Mouse (Mus musculus): ENCODE measurements around the gene Apobec2. TPM values are rescaled to one million over a fixed set of nuclear protein-coding genes. Genes with fewer than 3 reads are reported as not detected.

Gene Apobec2
- polyA plus RNA-seq, 1 experiment from 2014 or later: 2.4 TPM

DNA sequence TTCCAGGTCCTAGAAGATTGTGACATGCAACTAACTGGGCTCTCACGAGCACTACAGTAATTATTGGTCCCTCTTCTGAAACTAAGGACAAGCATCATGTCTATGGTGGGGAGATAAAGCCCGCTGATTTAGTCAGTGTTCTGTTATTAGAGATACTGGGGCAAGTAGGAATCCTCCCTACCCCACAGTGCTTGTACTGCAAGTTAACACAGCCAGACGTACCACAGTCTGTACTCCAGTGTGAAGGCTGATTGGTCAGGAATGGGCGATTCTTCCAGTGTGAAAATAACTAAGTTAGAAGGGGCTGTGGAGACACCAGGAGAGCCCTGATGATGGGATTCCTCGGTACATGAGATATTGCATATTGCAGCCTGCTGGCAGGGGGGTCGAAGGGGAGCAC, 15.2 kb downstream of the Apobec2 start:
- no peaks in the 10 kb centered on the region for H3K4me1 ChIP-seq
- no peaks in the 10 kb centered on the region for H3K27me3 ChIP-seq (replicated peaks)
- H3K9ac ChIP-seq: no peak overlapping the region
- WGBS: 94% methylated on average over 6 of the region's 6 CpGs
- H3K27ac ChIP-seq: no peak overlapping the region
- no peak for ATAC-seq (ENCODE audit: low FRiP score, low read depth)
- H3K36me3 ChIP-seq: peaks cover 23% of the 10 kb centered on the region
- no peak overlapping the region for H3K4me3 ChIP-seq
- no peak overlapping the region for H3K4me2 ChIP-seq (replicated peaks)
- H3K9me3 ChIP-seq: no peaks in the 10 kb centered on the region

DNA sequence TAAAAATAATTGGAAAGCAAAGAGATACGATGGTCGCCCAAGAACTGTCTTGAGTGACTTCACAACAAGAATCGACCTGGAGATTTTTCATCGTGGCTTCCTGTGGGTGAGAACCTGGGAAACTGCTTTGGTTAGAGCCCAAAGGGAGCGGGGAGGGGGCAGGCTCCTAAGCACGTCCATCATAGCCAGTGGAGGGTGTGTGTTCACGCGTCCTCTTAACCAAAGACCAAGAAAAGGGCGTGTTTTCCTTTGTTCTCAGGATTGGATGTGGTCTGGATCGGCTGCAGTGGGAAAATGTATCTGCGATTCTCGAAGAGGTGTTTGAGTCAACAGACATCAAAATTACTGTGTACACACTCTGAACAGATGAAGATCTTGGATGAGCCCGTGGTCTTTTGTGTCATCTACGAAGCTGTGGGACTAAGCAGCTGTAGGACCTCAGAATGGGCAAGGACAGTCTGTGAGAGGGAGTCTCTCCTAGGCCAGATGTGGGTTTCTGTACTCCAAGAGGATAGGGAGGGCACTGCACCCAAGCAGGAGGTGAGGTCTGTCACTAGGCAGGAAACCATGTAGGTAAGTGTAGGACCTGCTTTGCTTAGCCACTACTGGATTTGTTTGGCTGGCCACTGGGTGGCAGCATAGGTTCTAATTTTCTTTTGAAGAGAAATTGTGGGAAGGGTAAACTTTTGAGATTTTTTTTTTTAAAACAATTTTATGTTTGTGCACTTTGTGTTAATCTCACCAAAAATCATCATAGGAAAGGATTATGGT, 16.1 kb downstream of the Apobec2 start:
- Histone ChIP-seq H3K9ac (no peak overlapping the region), H3K9me3 (no peaks in the 10 kb centered on the region), H3K36me3 (peaks cover 23% of the 10 kb centered on the region), H3K27me3 (replicated peaks) (no peaks in the 10 kb centered on the region), H3K4me2 (replicated peaks) (no peak overlapping the region), H3K27ac (no peak overlapping the region), H3K4me3 (no peak overlapping the region), H3K4me1 (no peaks in the 10 kb centered on the region)
- ATAC-seq (ENCODE audit: low FRiP score, low read depth): peak; percentile 37; the same call in 1 of the 2 replicates
- 91% methylated on average over 14 of the region's 14 CpGs for WGBS

DNA sequence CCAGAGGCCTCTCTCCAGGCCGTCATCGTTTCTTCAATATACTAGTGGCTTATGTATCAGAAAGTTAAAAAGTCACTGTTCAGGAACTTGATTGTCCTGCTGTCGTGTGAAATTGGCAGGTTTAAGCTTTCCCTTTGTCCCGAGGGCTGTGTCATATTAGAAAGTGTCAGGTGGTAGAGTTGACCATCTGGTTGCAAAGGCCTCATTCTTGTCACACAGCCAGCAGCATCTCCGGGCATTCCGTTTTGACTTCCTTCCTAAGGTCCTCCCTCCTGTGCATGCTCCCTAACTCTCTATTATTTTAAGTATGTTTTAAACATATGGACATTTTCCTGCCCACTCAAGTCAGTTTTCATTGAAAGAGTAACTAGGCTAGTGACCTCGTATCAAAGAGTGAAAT, 16.7 kb downstream of the Apobec2 start:
- no peak overlapping the region for H3K27ac ChIP-seq
- H3K4me2 ChIP-seq (replicated peaks): no peak overlapping the region
- ATAC-seq (ENCODE audit: low FRiP score, low read depth): no peak
- H3K4me1 ChIP-seq: peaks cover 5% of the 10 kb centered on the region
- no peaks in the 10 kb centered on the region for H3K9me3 ChIP-seq
- no peaks in the 10 kb centered on the region for H3K27me3 ChIP-seq (replicated peaks)
- no peak overlapping the region for H3K4me3 ChIP-seq
- no peak overlapping the region for H3K9ac ChIP-seq
- H3K36me3 ChIP-seq: peaks cover 23% of the 10 kb centered on the region
- WGBS: 81% methylated on average over 7 of the region's 7 CpGs

DNA sequence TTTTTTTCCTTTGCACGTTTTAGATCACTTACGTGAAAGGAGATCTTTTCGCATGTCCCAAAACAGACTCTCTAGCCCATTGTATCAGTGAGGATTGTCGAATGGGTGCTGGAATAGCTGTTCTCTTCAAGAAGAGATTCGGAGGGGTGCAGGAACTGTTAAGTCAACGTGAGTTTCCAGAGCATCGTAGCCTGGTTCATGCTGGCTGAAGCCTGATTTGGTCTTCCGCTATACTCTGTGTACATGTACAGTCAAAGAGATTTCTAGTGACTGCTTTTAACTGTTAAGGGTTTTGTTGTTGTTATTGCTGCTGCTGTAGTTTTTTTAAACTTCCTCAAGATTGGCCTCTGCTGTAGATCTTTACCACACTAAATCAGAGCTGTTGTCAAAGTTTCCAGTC, 21.5 kb downstream of the Apobec2 start:
- Histone ChIP-seq H3K36me3 (peaks cover 23% of the 10 kb centered on the region), H3K4me2 (replicated peaks) (peak overlapping the region; percentile 86), H3K4me3 (peak overlapping the region; percentile 85), H3K27ac (no peak overlapping the region), H3K4me1 (peaks cover 20% of the 10 kb centered on the region), H3K9me3 (no peaks in the 10 kb centered on the region), H3K9ac (peak overlapping the region; percentile 65; the same call in 1 of the 2 replicates), H3K27me3 (replicated peaks) (no peaks in the 10 kb centered on the region)
- 72% methylated on average over 8 of the region's 8 CpGs for WGBS
- no peak for ATAC-seq (ENCODE audit: low FRiP score, low read depth)

DNA sequence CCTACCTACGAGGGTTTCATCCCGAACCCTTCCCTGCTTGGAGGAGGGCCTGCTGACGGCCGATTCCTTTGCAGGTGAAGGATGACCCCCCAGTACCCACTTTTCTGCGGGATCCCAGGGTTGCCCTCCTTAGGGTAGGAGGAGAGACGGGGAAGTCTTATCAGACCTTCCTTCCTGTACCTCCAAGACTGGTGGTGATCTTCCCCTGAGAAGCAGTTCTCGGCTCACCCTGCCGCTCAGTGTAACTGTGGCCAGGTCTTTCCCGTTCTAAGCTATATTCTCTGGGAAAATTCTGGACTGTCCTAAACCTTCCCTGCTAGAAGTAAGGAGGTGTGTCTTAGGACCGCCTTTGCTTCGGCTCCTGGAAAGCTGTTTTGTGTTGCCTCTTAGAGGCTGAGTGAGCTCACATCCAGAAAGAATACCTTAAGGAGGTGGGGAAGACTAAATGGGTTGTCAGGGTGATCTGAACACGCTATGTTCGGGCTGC, 22.4 kb downstream of the Apobec2 start:
- H3K36me3 ChIP-seq: peaks cover 18% of the 10 kb centered on the region
- H3K9ac ChIP-seq: peak overlapping the region; percentile 65
- peak overlapping the region; percentile 86 for H3K4me2 ChIP-seq (replicated peaks)
- peak; percentile 5 for ATAC-seq (ENCODE audit: low FRiP score, low read depth)
- H3K27ac ChIP-seq: peak overlapping the region; percentile 90
- H3K9me3 ChIP-seq: no peaks in the 10 kb centered on the region
- no peaks in the 10 kb centered on the region for H3K27me3 ChIP-seq (replicated peaks)
- H3K4me3 ChIP-seq: peak overlapping the region; percentile 85
- H3K4me1 ChIP-seq: peaks cover 20% of the 10 kb centered on the region
- under 1% methylated on average over 13 of the region's 13 CpGs for WGBS

DNA sequence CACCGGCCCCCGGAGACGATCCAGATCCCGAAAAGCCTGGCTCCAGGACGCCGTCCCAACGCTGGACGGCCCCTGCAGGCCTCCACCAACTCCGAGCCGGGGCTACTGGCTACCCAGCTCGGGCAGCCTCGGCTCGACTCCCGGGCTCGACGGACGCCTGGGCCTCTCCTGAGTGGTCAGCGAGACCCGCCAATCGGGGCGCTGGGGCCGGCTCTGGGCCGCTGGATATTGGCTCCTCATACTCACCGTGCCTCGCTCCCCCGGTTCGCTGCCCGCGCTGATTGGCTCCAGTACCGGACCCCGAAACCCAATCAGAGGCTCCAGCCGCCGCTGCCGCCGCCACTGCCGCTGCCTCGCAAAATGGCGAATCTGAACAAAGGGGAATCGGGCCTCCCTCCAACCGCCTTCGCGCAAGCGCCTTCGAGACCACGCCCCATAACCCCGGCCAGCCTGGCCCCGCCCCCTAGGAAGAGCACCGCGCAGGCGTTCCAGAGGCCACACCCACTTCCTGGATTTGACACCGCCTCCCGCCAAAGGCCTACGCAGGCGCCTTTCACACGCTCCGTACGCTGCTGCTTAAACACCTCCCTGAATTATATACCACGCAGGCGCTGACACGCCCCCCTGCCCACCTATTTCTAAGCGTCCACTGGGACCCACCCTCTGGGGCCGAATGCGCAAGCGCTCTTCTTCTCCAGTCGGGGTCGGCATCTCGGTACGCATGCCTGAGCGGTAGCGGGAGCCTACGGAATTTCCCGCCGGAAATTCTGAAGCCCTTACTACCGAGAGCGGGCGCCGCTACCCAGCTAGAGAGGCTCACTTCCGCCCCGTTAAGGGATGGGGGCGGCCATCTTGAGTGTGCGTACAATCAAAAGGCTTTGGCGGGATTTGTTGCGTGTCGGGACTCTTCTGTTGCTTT, 23.1 kb downstream of the Apobec2 start, which contains the start of the genes Nfya and Oard1:
Nfya (minus strand) TSS at position 527 of the 919 bp plus-strand sequence.
Oard1 (plus strand) TSS at position 635 of the 919 bp plus-strand sequence.
- Histone ChIP-seq H3K36me3 (peaks cover 11% of the 10 kb centered on the region), H3K9ac (peak within 1 kb of the TSS; percentile 98), H3K27ac (peak within 1 kb of the TSS; percentile 99), H3K27me3 (replicated peaks) (no peaks in the 10 kb centered on the region), H3K4me3 (peak within 1 kb of the TSS; percentile 85), H3K4me1 (peaks cover 20% of the 10 kb centered on the region), H3K9me3 (no peaks in the 10 kb centered on the region), H3K4me2 (replicated peaks) (peak within 1 kb of the TSS; percentile 86)
- ATAC-seq (ENCODE audit: low FRiP score, low read depth): peak; percentile 96
- WGBS: under 1% methylated on average over 84 of the region's 84 CpGs

DNA sequence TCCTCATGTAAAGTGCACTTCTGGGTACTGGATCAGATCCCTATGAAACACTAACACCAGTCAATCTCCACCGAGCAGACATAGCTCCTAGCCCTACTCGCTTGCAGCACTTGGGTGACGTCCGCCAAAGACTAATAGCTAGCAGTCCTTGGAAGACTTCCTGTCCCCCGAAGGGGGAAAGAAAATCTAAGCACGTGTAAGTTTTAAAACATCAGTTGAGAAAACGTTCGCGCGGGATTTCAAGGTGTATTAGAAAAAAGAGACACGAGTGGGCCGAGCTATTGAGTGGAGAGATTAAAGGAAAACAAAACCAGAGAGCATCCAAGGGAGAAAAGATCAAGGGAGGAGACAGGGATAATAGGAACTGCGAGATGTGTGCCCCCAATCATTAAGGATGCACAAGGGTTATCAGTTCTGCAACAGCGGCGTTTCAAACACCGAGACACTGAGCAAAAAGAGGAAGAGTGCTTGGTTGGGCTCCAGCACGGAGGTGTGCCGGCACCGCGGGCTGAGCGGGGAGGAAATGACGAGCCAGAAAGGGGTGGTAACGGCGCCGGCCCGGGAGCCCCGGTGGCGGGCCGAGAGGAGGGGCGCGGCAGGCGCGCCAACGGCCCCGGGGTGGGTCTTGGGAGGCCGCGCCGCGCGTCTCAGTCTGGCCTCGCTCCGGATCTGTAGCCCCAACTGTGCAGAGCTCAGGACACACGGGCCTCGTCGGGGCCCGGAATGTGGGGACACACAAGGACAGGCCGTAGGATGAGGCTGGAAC, 24.0 kb downstream of the Apobec2 start:
- peak overlapping the region; percentile 85 for H3K4me3 ChIP-seq
- H3K27ac ChIP-seq: peak overlapping the region; percentile 99
- no peaks in the 10 kb centered on the region for H3K9me3 ChIP-seq
- H3K9ac ChIP-seq: peak overlapping the region; percentile 98
- peaks cover 20% of the 10 kb centered on the region for H3K4me1 ChIP-seq
- peak overlapping the region; percentile 86 for H3K4me2 ChIP-seq (replicated peaks)
- ATAC-seq (ENCODE audit: low FRiP score, low read depth): peak; percentile 57
- no peaks in the 10 kb centered on the region for H3K27me3 ChIP-seq (replicated peaks)
- peaks cover 9% of the 10 kb centered on the region; the same call in 1 of the 2 replicates for H3K36me3 ChIP-seq
- WGBS: under 1% methylated on average over 47 of the region's 47 CpGs

DNA sequence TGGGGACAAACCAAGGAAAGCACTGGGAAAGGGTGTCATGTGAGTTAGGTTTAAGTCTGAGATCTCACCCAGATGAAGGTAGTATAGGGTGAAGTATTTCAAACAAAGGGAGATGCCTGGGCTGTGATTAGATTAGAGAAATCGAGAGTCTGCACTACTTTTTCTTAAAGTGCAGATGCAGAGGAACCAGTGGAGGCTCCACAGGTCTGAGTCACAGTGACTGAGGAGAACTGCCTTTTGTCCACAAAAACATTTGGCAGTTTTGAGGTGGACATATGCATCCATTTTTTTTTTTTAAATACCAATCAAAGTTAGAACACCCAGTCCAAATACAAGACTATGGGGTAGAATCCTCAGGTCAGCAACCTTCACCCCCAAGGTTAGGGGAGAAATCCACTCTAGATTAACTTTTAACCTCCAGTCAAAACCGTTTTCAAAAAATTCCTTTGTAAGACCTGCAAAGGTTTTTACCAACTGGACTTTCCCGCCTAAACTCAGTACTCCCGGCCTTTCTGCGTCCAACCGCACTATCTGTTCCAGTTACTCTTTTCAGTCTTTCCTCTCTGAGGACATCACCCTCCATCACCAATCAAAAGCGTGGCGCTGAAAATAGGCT, 24.7 kb downstream of the Apobec2 start:
- Histone ChIP-seq H3K27me3 (replicated peaks) (no peaks in the 10 kb centered on the region), H3K4me2 (replicated peaks) (peak overlapping the region; percentile 86), H3K9me3 (no peaks in the 10 kb centered on the region), H3K4me1 (peaks cover 20% of the 10 kb centered on the region), H3K4me3 (peak overlapping the region; percentile 85), H3K9ac (peak overlapping the region; percentile 98), H3K27ac (peak overlapping the region; percentile 99; the same call in 1 of the 2 replicates), H3K36me3 (peaks cover 7% of the 10 kb centered on the region; the same call in 1 of the 2 replicates)
- WGBS: 18% methylated on average over 8 of the region's 8 CpGs
- ATAC-seq (ENCODE audit: low FRiP score, low read depth): no peak

DNA sequence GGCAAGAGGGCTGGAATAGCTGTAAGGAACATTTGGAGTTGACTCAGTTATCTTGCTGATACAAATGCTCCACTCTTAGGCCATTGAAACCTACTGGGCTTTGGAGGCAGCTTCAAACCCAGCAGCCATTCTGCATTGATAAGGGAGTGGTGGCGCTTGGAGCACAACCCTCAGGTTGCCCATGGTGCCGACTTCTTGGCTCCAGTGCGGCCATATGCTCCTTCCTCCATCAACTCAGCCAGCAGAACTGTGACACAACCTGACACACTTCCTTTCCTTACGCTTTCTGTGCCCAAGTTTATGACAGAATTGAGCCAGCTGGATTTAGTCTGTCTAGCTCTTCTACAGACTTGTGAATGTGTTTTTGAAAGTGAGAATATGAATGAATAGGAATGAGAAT, 25.6 kb downstream of the Apobec2 start:
- H3K36me3 ChIP-seq: 0 out of 2 replicates have a peak, but pooled peaks cover 5% of the 10 kb centered on the region
- peak overlapping the region; percentile 86 for H3K4me2 ChIP-seq (replicated peaks)
- no peaks in the 10 kb centered on the region for H3K27me3 ChIP-seq (replicated peaks)
- 88% methylated on average over 4 of the region's 4 CpGs for WGBS
- H3K9ac ChIP-seq: no peak overlapping the region
- H3K9me3 ChIP-seq: no peaks in the 10 kb centered on the region
- peaks cover 20% of the 10 kb centered on the region for H3K4me1 ChIP-seq
- ATAC-seq (ENCODE audit: low FRiP score, low read depth): no peak
- H3K27ac ChIP-seq: no peak overlapping the region
- no peak overlapping the region for H3K4me3 ChIP-seq

DNA sequence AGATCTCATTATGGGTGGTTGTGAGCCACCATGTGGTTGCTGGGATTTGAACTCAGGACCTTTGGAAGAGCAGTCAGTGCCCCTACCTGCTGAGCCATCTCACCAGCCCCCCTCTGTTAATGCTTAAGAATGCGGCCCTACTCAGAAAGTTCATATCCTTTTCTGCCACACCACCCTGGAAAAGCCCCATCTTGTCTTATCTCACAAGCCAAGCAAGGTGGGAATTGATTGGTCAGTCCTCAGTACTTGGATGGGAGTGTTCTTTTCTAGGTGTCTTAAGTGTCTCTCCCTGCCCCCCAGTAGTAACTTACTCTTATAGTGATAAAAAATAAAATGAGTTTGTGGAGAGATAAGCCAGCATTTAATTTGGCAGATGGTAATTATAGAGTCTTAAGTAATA, 28.0 kb downstream of the Apobec2 start:
- Histone ChIP-seq H3K36me3 (peaks cover 12% of the 10 kb centered on the region), H3K4me3 (no peak overlapping the region), H3K27me3 (replicated peaks) (no peaks in the 10 kb centered on the region), H3K4me2 (replicated peaks) (no peak overlapping the region), H3K4me1 (peaks cover 14% of the 10 kb centered on the region; the same call in 1 of the 2 replicates), H3K9me3 (no peaks in the 10 kb centered on the region), H3K27ac (no peak overlapping the region), H3K9ac (no peak overlapping the region)
- 92% methylated on average over 1 of the region's 1 CpGs for WGBS
- ATAC-seq (ENCODE audit: low FRiP score, low read depth): no peak

DNA sequence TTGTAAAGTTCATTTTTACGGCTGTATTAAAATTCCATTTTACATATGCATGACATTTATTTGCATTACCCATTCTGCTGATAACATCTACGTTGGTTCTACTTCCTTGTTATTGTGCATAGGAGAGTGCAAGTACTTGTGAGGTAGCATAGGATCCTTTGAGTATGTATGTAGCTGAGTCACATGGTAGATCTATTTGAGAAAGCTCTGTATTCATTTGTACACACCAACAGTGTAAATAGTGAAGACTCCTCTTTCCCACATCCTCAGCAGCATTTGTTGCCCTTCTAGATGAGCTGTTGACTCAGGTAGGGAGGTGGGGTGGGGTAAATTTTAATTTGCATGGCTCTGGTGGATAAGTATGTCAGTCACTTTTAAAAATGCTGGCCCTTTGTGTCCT, 28.9 kb downstream of the Apobec2 start:
- no peak overlapping the region for H3K27ac ChIP-seq
- peaks cover 20% of the 10 kb centered on the region for H3K36me3 ChIP-seq
- no peak for ATAC-seq (ENCODE audit: low FRiP score, low read depth)
- H3K4me3 ChIP-seq: no peak overlapping the region
- 94% methylated on average over 2 of the region's 2 CpGs for WGBS
- no peak overlapping the region for H3K4me2 ChIP-seq (replicated peaks)
- H3K27me3 ChIP-seq (replicated peaks): no peaks in the 10 kb centered on the region
- no peaks in the 10 kb centered on the region for H3K9me3 ChIP-seq
- H3K9ac ChIP-seq: no peak overlapping the region
- H3K4me1 ChIP-seq: peaks cover 14% of the 10 kb centered on the region; the same call in 1 of the 2 replicates

Data from neural tube, embryonic 12.5 days (tissue).